Mouse (Mus musculus): ENCODE measurements around the gene Dennd5b. TPM values are rescaled to one million over a fixed set of nuclear protein-coding genes. Genes with fewer than 3 reads are reported as not detected.

The Dennd5b gene
- polyA plus RNA-seq, 2 experiments, result 2.3 to 3.1 TPM

DNA sequence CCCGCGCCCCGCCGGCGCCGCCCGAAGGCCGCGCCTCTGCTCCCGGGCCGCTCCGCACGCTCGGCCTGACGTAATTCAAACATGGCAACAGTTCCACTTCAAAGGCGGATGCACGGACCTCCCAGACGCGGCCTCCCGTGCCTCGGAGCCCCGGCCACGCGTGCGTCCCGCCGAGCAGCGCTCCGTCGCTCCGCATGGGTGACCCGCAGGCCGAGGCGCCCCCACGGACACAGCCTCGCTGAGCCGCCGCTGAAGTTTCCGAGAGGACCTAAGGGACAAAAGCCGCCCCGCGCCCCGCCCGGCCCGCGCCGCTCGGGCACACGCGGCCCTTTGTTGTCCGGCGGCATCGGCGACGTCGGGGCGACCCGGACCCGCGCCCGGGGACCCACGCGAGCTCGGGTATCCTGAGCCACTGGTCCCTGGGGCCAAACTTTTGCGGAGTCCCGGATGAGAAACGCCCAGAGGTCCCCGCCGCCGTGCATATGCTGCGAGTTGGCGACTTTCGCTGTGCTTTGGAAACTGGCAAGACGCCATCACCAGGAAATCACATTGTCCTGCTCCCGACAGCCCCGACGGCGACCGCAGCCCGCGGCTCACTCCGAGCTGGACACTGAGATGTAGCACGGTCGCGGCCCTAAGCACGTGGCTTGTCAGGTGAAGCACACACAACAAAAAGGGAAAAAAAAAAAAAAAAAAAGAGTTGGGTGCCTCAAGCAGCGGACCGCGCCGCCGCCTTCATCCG, 156.5 kb downstream of the Dennd5b start:
- WGBS (ENCODE audit: insufficient replicate concordance), result under 1% methylated on average over 92 of the region's 92 CpGs
- ATAC-seq (ENCODE audit: insufficient read depth) (peak; percentile 68), DNase-seq (ENCODE audit: low read depth in 3 of 3, low spot score in 3 of 3) (peak; percentile 45 to 54 (median 54))
- H3K4me2 ChIP-seq (ENCODE audit: low read depth), result peak overlapping the region; percentile 99
- peak overlapping the region; percentile 81 for H3K27ac ChIP-seq
- no peak for TF ChIP-seq EP300 (IDR thresholded peaks at IDR 0.05; ENCODE audit: low read depth)
- H3K27me3 ChIP-seq (ENCODE audit: control insufficient read depth, insufficient read depth, low read length), result no peaks in the 10 kb centered on the region
- H3K9me3 ChIP-seq (ENCODE audit: control insufficient read depth, low read length), result no peaks in the 10 kb centered on the region
- H3K4me3 ChIP-seq (ENCODE audit: insufficient read depth in 1 of 2, low read depth in 2 of 2, low read length in 2 of 2), result peak overlapping the region; percentile 87 to 88
- H3K4me1 ChIP-seq (replicated peaks; ENCODE audit: control insufficient read depth in 2 of 2, insufficient read depth in 2 of 2, low read length in 1 of 2), result peaks cover 5 to 17% of the 10 kb centered on the region in 2 experiments; a peak in 3 of 4 replicates
- peak overlapping the region; percentile 93 for H3K9ac ChIP-seq (replicated peaks)
- peaks cover 2% of the 10 kb centered on the region for H3K36me3 ChIP-seq (replicated peaks; ENCODE audit: control insufficient read depth, insufficient read depth, low read depth)

DNA sequence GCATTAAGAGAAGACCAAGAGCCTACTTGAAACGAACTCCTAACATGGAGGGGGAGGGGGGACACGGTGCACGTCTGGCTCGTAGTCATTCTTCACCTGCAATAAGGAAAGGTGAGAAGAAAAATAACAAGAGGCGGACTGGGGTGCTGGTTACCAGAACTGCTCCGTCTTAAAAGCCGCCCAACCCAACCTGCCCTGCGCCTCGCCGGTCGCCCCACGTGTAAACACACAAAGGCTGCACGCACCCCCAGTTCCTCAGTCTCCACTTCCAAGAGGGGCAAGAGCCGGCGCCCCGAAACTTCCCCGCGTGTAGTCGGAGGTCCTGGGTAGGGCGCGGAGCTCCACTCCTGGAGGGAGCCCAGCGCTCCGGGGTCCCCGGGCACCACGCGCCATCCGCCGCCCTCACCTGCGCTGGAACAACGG, 157.1 kb downstream of the Dennd5b start:
- no peak for TF ChIP-seq CTCF (IDR thresholded peaks at IDR 0.05; ENCODE audit: low read depth)
- no peak for TF ChIP-seq EP300 (IDR thresholded peaks at IDR 0.05; ENCODE audit: low read depth)
- H3K27ac ChIP-seq, result peak overlapping the region; percentile 54
- H3K27me3 ChIP-seq (ENCODE audit: control insufficient read depth, insufficient read depth, low read length), result no peaks in the 10 kb centered on the region
- peaks cover 5 to 17% of the 10 kb centered on the region in 2 experiments; a peak in 3 of 4 replicates for H3K4me1 ChIP-seq (replicated peaks; ENCODE audit: control insufficient read depth in 2 of 2, insufficient read depth in 2 of 2, low read length in 1 of 2)
- H3K4me3 ChIP-seq (ENCODE audit: insufficient read depth in 1 of 2, low read depth in 2 of 2, low read length in 2 of 2), result peak overlapping the region; percentile 87 to 88
- ATAC-seq (ENCODE audit: insufficient read depth), result no peak; the same call in 1 of the 2 replicates
- H3K9ac ChIP-seq (replicated peaks), result peak overlapping the region; percentile 93
- WGBS (ENCODE audit: insufficient replicate concordance), result under 1% methylated on average over 29 of the region's 30 CpGs
- no peaks in the 10 kb centered on the region for H3K9me3 ChIP-seq (ENCODE audit: control insufficient read depth, low read length)
- peak overlapping the region; percentile 99 for H3K4me2 ChIP-seq (ENCODE audit: low read depth)
- no peak for DNase-seq (ENCODE audit: low read depth in 3 of 3, low spot score in 3 of 3)
- peaks cover 2% of the 10 kb centered on the region for H3K36me3 ChIP-seq (replicated peaks; ENCODE audit: control insufficient read depth, insufficient read depth, low read depth)

DNA sequence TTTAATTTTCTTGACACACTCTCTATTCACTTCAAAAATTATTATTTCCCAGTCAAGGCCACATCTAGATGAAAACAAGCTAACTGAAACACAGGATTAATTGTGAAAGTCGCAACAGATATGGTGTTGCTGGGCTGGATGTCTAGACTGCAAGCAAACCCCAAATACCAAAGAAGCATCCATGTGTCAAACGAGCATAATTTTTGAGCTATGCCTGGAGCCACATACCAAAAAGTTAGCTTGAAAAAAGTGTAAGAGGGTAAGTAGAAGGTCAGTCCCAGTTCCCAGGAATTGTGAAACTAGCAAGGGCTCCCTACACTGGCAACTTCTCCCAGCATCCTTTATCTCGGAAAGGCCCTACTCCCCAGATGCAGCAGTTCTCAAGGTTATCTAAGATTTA, 157.8 kb downstream of the Dennd5b start:
- TF ChIP-seq CTCF (IDR thresholded peaks at IDR 0.05; ENCODE audit: low read depth) (no peak), EP300 (IDR thresholded peaks at IDR 0.05; ENCODE audit: low read depth) (no peak)
- H3K4me3 ChIP-seq (ENCODE audit: insufficient read depth in 1 of 2, low read depth in 2 of 2, low read length in 2 of 2), result peak overlapping the region; percentile 12 to 88; a peak in 3 of 4 replicates
- ATAC-seq (ENCODE audit: insufficient read depth), result no peak
- WGBS (ENCODE audit: insufficient replicate concordance), result 19% methylated on average over 3 of the region's 3 CpGs
- peak overlapping the region; percentile 93 for H3K9ac ChIP-seq (replicated peaks)
- peaks cover 5 to 17% of the 10 kb centered on the region in 2 experiments; a peak in 3 of 4 replicates for H3K4me1 ChIP-seq (replicated peaks; ENCODE audit: control insufficient read depth in 2 of 2, insufficient read depth in 2 of 2, low read length in 1 of 2)
- peak overlapping the region; percentile 99 for H3K4me2 ChIP-seq (ENCODE audit: low read depth)
- peak in 1 of 3 experiments; percentile 23 for DNase-seq (ENCODE audit: low read depth in 3 of 3, low spot score in 3 of 3)
- no peaks in the 10 kb centered on the region for H3K27me3 ChIP-seq (ENCODE audit: control insufficient read depth, insufficient read depth, low read length)
- no peak overlapping the region; the same call in 1 of the 2 replicates for H3K27ac ChIP-seq
- H3K9me3 ChIP-seq (ENCODE audit: control insufficient read depth, low read length), result no peaks in the 10 kb centered on the region
- peaks cover 2% of the 10 kb centered on the region for H3K36me3 ChIP-seq (replicated peaks; ENCODE audit: control insufficient read depth, insufficient read depth, low read depth)

DNA sequence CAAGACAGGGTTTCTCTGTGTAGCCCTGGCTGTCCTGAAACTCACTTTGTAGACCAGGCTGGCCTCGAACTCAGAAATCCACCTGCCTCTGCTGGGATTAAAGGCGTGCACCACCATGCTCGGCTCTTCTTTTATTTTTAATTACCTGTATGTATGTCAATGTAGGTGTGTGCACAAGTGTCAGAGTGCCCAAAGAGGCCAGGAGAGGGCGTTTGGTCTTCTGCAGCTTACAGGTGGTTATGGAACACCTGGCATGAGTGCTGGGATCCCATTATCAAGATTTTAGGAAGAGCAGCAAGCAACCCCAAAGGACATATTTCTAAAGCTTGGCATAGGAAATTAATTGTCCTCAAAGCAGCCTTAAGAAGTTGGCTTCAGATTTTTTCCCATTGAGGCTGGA, 159.1 kb downstream of the Dennd5b start:
- WGBS (ENCODE audit: insufficient replicate concordance), result 67% methylated on average over 4 of the region's 4 CpGs
- TF ChIP-seq EP300 (IDR thresholded peaks at IDR 0.05; ENCODE audit: low read depth) (no peak), CTCF (IDR thresholded peaks at IDR 0.05; ENCODE audit: low read depth) (no peak)
- Histone ChIP-seq H3K27me3 (ENCODE audit: control insufficient read depth, insufficient read depth, low read length) (no peaks in the 10 kb centered on the region), H3K9me3 (ENCODE audit: control insufficient read depth, low read length) (no peaks in the 10 kb centered on the region), H3K9ac (replicated peaks) (no peak overlapping the region), H3K4me1 (replicated peaks; ENCODE audit: control insufficient read depth in 2 of 2, insufficient read depth in 2 of 2, low read length in 1 of 2) (peaks cover 5 to 20% of the 10 kb centered on the region in 2 experiments; a peak in 3 of 4 replicates), H3K36me3 (replicated peaks; ENCODE audit: control insufficient read depth, insufficient read depth, low read depth) (peaks cover 2% of the 10 kb centered on the region), H3K27ac (no peak overlapping the region), H3K4me3 (ENCODE audit: insufficient read depth in 1 of 2, low read depth in 2 of 2, low read length in 2 of 2) (no peak overlapping the region), H3K4me2 (ENCODE audit: low read depth) (no peak overlapping the region)
- DNase-seq (ENCODE audit: low read depth in 3 of 3, low spot score in 3 of 3) (no peak), ATAC-seq (ENCODE audit: insufficient read depth) (no peak)

DNA sequence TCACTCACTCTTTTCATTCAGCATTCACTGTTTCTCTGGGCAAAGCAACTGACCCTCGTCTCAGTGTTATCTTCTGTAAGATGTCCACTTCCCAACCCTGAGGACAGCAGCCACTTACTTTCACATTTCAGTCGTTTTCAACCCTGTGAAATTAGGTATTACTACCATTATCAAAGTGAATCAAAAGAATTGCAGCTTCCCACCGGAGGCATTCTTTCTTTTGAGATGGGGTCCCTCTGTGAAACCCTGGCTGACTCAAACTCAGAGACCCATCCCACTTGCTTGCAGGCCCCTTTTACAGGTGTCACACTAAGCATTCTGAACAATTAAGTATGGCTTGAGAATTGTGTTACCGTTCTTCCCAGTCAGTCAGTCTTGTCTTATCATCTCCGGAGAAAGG, 159.6 kb downstream of the Dennd5b start:
- no peak for TF ChIP-seq CTCF (IDR thresholded peaks at IDR 0.05; ENCODE audit: low read depth)
- no peak for TF ChIP-seq EP300 (IDR thresholded peaks at IDR 0.05; ENCODE audit: low read depth)
- no peak overlapping the region for H3K27ac ChIP-seq
- no peak overlapping the region for H3K4me2 ChIP-seq (ENCODE audit: low read depth)
- ATAC-seq (ENCODE audit: insufficient read depth) (no peak), DNase-seq (ENCODE audit: low read depth in 3 of 3, low spot score in 3 of 3) (no peak)
- 60% methylated on average over 5 of the region's 5 CpGs for WGBS (ENCODE audit: insufficient replicate concordance)
- H3K27me3 ChIP-seq (ENCODE audit: control insufficient read depth, insufficient read depth, low read length), result no peaks in the 10 kb centered on the region
- H3K9ac ChIP-seq (replicated peaks), result no peak overlapping the region
- H3K4me1 ChIP-seq (replicated peaks; ENCODE audit: control insufficient read depth in 2 of 2, insufficient read depth in 2 of 2, low read length in 1 of 2), result peaks cover 2 to 17% of the 10 kb centered on the region in 2 experiments; a peak in 3 of 4 replicates
- no peak overlapping the region for H3K4me3 ChIP-seq (ENCODE audit: insufficient read depth in 1 of 2, low read depth in 2 of 2, low read length in 2 of 2)
- H3K9me3 ChIP-seq (ENCODE audit: control insufficient read depth, low read length), result no peaks in the 10 kb centered on the region
- H3K36me3 ChIP-seq (replicated peaks; ENCODE audit: control insufficient read depth, insufficient read depth, low read depth), result peaks cover 2% of the 10 kb centered on the region

All from liver, embryonic 14.5 days (tissue).